Mouse (Mus musculus) gastrocnemius, adult 8-10 months (tissue): Measurements from ENCODE around the gene Snd1. TPM values are rescaled to one million over a fixed set of nuclear protein-coding genes. Genes with fewer than 3 reads are reported as not detected.

ENCODE experiments used
- DNase-seq, 2 experiments: peaks; one replicate each; pipeline ENCODE4 v3.0.0; 2022; ENCODE audit warnings: low spot score in 2 of 2
- total RNA-seq, 4 experiments: library from RNA; stranded (reverse); gene quantifications; 2 replicates each; pipeline ENCODE4 v1.2.4; 2022

The Snd1 gene
- total RNA-seq, 4 experiments from 2014 or later = 42.6 to 54.4 (median 50.1) TPM

DNA sequence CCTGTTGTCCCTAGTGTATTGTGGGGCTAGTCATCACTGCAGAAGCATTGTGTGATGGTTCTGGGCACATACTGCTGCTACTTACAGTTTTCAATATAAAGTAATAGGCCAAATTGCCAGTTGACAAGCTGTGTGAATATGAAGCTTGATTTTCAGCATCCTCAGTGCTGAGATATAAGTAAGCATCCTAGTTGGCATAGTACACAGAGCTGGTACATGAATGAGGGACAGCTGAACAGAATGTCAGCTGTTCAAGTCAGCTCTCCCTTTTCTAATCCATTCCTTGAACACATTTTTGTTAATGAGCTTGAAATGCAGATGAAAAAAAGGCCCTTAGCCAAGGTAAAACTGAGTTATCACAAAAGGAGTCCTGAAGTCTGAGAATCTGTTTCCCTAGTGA is 217.7 kb downstream of the Snd1 start:
- no peak for DNase-seq

DNA sequence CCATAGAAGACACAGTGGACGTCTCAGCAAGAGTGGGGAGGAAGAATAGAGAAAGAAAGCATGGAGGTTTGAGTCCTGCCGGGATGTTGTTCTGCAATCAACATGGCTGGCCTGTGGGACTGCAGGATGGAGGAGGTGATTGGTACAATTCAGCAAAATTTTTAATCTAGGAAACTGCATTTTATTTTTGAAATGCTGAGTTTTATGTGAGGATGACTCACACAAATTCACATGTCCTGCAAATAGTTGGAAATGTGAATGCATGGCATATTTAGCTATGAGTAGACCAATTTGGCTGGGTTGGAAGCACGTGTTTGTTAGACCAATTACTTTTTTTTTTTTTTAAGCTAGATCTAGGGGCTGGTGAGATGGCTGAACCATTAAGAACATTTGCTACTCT is 222.3 kb downstream of the Snd1 start:
- DNase-seq = no peak

DNA sequence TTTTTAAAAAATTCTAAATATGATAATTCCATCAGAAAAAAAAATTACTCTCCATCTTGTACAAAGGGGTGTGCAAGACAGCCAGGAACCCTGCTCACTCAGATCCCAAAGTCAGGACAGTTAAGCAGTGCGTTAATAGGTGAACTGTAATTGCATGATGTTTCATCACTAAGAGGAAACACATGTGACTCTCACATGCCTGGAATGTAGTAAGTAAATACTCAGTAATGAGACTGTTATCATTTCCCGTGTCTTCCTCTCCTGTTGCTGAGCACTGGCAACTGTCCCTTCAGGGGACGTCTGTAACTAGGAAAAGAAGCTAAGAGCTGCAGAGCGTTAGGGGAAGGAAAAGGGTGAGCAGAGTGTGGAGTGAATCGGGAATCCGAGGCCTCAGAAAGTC is 229.7 kb downstream of the Snd1 start:
- DNase-seq = no peak

GRCm38 (mm10) chr6:28705384-28706107 is 230.6 kb downstream of the Snd1 start:
- peak; percentile 4 to 15 for DNase-seq

DNA sequence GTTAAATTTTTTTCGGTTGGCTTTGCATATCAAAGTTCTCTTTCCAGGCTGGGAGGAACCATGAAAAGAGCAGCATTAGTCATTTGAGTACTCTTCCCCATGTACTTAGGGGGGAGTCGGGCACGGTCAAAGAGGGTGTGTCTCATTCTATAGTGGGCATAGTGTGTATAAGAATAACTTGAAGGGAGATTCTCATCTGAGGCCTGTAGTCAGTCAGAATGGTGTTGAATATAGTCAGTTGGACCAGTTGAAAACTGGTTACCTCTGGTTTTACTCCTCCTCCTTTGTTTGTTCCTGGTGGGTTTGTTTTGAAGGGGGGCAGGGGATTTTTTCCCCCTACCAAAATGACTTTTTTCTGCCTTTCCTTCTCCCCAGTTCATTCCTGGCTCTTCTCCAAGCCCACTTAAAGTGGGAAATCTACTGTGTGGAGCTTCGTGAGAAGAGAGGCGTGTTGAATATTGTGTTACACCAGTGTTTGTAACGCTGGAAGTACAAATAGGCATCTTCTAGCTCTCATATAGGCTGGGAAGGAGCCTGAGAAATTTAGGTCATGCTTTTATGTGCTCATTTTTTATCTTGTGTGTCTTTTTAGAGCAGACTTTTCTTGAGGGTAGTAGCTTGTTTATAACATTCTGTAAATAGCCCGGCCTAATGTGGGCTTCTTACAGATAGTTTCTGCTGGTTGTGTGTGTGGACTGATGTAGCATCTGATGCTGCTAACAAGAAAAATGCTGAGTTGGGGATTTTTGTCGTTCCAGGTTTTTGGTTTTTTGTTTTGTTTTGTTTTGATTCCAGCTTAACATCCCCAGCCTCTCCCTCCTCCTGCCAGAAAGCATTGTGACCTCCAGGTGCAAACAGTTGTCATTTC is 231.4 kb downstream of the Snd1 start:
- DNase-seq = no peak

- no peak for DNase-seq
These were observed 232.1 kb downstream of the Snd1 start for GRCm38 (mm10) chr6:28706976-28707592.

GRCm38 (mm10) chr6:28710035-28710434 is 235.1 kb downstream of the Snd1 start:
- DNase-seq = no peak

GRCm38 (mm10) chr6:28717203-28717844 is 242.4 kb downstream of the Snd1 start:
- DNase-seq = no peak

DNA sequence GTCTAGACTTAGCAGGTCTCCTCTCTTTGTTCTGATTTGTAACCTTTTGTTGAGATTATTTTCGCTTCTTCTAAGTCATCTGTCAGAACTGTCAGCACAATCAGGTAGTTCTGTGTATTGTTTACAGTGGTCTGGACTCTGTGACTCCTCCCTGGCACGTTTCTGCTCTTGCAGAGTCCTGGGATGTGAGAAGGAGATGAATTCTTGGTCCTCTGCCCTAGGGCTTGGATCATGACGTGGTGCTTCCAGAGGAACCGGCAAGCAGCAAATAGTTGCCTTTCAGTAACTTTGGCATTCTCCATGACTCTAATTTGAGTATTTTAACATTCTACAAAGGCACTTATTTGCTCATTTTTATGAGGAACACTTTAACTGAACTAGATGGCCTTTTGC is 242.9 kb downstream of the Snd1 start:
- DNase-seq = no peak

GRCm38 (mm10) chr6:28720391-28721171 is 245.6 kb downstream of the Snd1 start:
- DNase-seq = no peak

- no peak for DNase-seq
These were observed 248.1 kb downstream of the Snd1 start for GRCm38 (mm10) chr6:28723059-28723458.

DNA sequence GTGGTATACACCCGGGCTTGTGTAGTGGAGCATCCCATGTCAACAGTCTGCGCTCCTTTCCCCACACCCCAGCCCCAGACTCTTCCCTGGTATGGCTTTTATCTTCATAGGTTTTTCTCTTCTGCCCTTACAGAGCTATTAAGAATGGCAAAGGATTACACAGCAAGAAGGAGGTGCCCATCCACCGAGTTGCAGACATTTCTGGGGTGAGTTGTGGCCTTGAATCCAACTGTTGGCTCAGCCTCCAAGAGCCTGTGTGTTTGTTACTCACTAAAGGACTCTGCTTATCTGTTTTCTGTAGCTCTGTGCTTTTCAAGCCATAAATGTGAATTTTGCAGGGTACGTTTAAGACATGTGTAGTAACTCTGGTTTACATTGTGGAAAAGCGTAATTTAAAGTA is 249.8 kb downstream of the Snd1 start:
- no peak for DNase-seq

- DNase-seq = no peak
These were observed 254.3 kb downstream of the Snd1 start for GRCm38 (mm10) chr6:28729236-28729635.

GRCm38 (mm10) chr6:28729649-28730048 is 254.7 kb downstream of the Snd1 start:
- DNase-seq = no peak

GRCm38 (mm10) chr6:28731246-28731645 is 256.3 kb downstream of the Snd1 start:
- DNase-seq = no peak

- no peak for DNase-seq
These were observed 259.1 kb downstream of the Snd1 start for GRCm38 (mm10) chr6:28733884-28734647.

- no peak for DNase-seq
These were observed 260.2 kb downstream of the Snd1 start for GRCm38 (mm10) chr6:28735116-28735515.

- DNase-seq = no peak
These were observed 261.7 kb downstream of the Snd1 start for GRCm38 (mm10) chr6:28736665-28737064.

DNA sequence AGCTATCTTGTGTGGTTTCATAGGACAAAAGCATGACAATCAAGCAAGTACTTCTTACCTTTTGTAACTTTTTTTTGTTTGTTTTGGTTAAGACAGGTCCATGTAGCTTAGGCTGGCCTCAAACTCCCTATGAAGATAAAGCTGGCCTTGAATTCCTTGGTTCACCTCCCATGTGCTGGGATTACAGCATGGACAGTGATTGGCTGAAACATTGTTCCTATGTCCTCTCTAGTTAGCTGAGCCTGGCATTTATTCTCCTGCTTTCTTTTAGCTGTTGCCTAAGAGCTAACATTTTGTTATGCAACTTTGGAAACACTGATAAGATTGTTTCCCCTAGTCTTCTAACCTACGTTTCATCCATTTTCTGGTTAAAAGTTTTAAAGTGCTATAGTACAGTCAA is 262.7 kb downstream of the Snd1 start:
- no peak for DNase-seq

DNA sequence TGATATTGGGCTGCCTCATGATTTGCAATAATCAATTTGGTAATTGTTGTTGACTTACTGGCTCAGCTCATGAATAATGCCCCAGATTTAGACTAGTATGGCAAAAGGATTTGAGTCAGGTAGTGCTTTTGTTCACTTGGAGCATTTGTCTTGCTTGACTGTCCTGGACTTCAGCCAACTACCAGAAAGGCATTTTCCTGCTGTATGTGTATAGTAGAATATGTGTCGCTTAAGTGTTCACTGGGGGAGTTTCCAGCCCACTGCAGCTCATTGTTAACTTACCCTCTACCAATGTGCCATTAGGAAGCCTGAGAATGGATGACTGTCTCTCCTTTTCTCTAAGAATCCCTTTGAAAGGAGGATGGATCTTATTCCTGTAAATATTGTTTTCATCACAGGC is 268.6 kb downstream of the Snd1 start:
- no peak for DNase-seq
